Mouse (Mus musculus) CH12.LX (cell line): ENCODE measurements around the gene Gcfc2. TPM values are rescaled to one million over a fixed set of nuclear protein-coding genes. Genes with fewer than 3 reads are reported as not detected.

Experiments
- DNase-seq: peaks from one replicate; pipeline ENCODE4 v3.0.0-alpha.2; 2013; ENCODE audit errors: extremely low read depth
- H3K27ac ChIP-seq: 2 replicates; pipeline ENCODE4 v1.5.1; 2012; ENCODE audit warnings: low read depth, mild to moderate bottlenecking, control low read depth, moderate library complexity; ENCODE audit not compliant: insufficient read depth
- H3K27me3 ChIP-seq: replicated peaks from 2 replicates; pipeline ENCODE3; 2012; ENCODE audit warnings: inconsistent platforms
- H3K36me3 ChIP-seq, 2 experiments: replicated peaks in 1 of 2; 2 replicates each; pipeline versions ENCODE3 to v1.6.1; 2012; ENCODE audit warnings: inconsistent platforms in 1 of 2, low read length in 1 of 2, mild to moderate bottlenecking in 1 of 2, mixed read lengths in 1 of 2, moderate library complexity in 1 of 2; ENCODE audit not compliant: control insufficient read depth in 1 of 2, insufficient read depth in 1 of 2
- H3K4me1 ChIP-seq, 2 experiments: 2 replicates each; pipeline ENCODE4 v1.6.1; 2012; ENCODE audit warnings: inconsistent platforms in 1 of 2, moderate library complexity in 1 of 2; ENCODE audit not compliant: insufficient read depth in 2 of 2, control insufficient read depth in 1 of 2
- H3K4me2 ChIP-seq: 2 replicates; pipeline ENCODE4 v1.6.1; 2012; ENCODE audit warnings: low read depth, mild to moderate bottlenecking, control low read depth; ENCODE audit not compliant: poor library complexity, insufficient read depth, severe bottlenecking
- H3K4me3 ChIP-seq, 3 experiments: fragments of 150-350 bp in 1 of 3; sonication (generic) in 1 of 3; replicated peaks in 1 of 3; 2 replicates each; pipeline versions ENCODE3 to v1.5.1; 2011 to 2012; ENCODE audit warnings: low read depth in 2 of 3, low read length in 2 of 3, mild to moderate bottlenecking in 2 of 3, moderate library complexity in 2 of 3, control low read depth in 1 of 3, improper control_type of control experiment in 1 of 3, inconsistent platforms in 1 of 3, mixed read lengths in 1 of 3; ENCODE audit not compliant: poor library complexity in 1 of 3
- H3K79me2 ChIP-seq: replicated peaks from 2 replicates; pipeline ENCODE4 v1.6.1; 2012; ENCODE audit warnings: mild to moderate bottlenecking, moderate library complexity; ENCODE audit not compliant: control insufficient read depth, poor library complexity, insufficient read depth, severe bottlenecking; ENCODE audit errors: extremely low read depth
- H3K9ac ChIP-seq: 2 replicates; pipeline ENCODE4 v1.6.1; 2012; ENCODE audit warnings: low read depth, mild to moderate bottlenecking, control low read depth, moderate library complexity; ENCODE audit not compliant: insufficient read depth
- H3K9me3 ChIP-seq: replicated peaks from 2 replicates; pipeline ENCODE3; 2012; ENCODE audit warnings: low read length, inconsistent platforms, mixed read lengths
- BHLHE40 ChIP-seq: IDR thresholded peaks from 2 replicates; pipeline ENCODE4 v1.6.1; 2011; ENCODE audit warnings: mild to moderate bottlenecking, low read depth, low read length, improper control_type of control experiment
- CHD1 ChIP-seq: IDR thresholded peaks from 2 replicates; pipeline ENCODE4 v1.6.1; 2012; ENCODE audit warnings: low read depth, low read length, improper control_type of control experiment, inconsistent platforms
- CHD2 ChIP-seq: IDR thresholded peaks from 2 replicates; pipeline ENCODE4 v1.6.1; 2011; ENCODE audit warnings: low read length, improper control_type of control experiment
- CTCF ChIP-seq, 2 experiments: IDR thresholded peaks in 1 of 2; conservative IDR thresholded peaks in 1 of 2; 2 replicates each; pipeline ENCODE4 v1.5.1; 2011 to 2012; ENCODE audit warnings: low read depth in 2 of 2, low read length in 2 of 2, improper control_type of control experiment in 1 of 2, inconsistent platforms in 1 of 2, mild to moderate bottlenecking in 1 of 2, moderate library complexity in 1 of 2
- EP300 ChIP-seq: IDR thresholded peaks from 2 replicates; pipeline ENCODE4 v1.6.1; 2011; ENCODE audit warnings: low read length, improper control_type of control experiment
- ETS1 ChIP-seq: conservative IDR thresholded peaks from 2 replicates; pipeline ENCODE4 v1.6.1; 2012; ENCODE audit warnings: low read depth, mild to moderate bottlenecking, inconsistent platforms, low read length, improper control_type of control experiment, moderate library complexity
- GABPA ChIP-seq: IDR thresholded peaks from 2 replicates; pipeline ENCODE4 v1.6.1; 2012; ENCODE audit warnings: low read depth, low read length, improper control_type of control experiment, inconsistent platforms; ENCODE audit not compliant: insufficient replicate concordance
- IRF4 ChIP-seq: IDR thresholded peaks from 2 replicates; pipeline ENCODE4 v1.6.1; 2014; ENCODE audit warnings: low read depth, mild to moderate bottlenecking, inconsistent platforms, low read length, improper control_type of control experiment
- JUND ChIP-seq: conservative IDR thresholded peaks from 2 replicates; pipeline ENCODE4 v1.6.1; 2011; ENCODE audit warnings: low read depth, low read length, improper control_type of control experiment
- KAT2A ChIP-seq: IDR thresholded peaks from 2 replicates; pipeline ENCODE4 v1.6.1; 2012; ENCODE audit warnings: low read length, improper control_type of control experiment, inconsistent platforms; ENCODE audit not compliant: insufficient replicate concordance
- MAFK ChIP-seq: IDR thresholded peaks from 2 replicates; pipeline ENCODE4 v1.6.1; 2011; ENCODE audit warnings: low read length, improper control_type of control experiment; ENCODE audit not compliant: insufficient replicate concordance
- MEF2A ChIP-seq: IDR thresholded peaks from 2 replicates; pipeline ENCODE4 v1.6.1; 2014; ENCODE audit warnings: low read depth, mild to moderate bottlenecking, inconsistent platforms, low read length, improper control_type of control experiment, borderline replicate concordance
- MYC ChIP-seq: IDR thresholded peaks from 2 replicates; pipeline ENCODE4 v1.6.1; 2011; ENCODE audit warnings: low read depth, mild to moderate bottlenecking, improper control_type of control experiment, low read length
- NELFE ChIP-seq: IDR thresholded peaks from 2 replicates; pipeline ENCODE4 v1.6.1; 2011; ENCODE audit warnings: low read depth, low read length, improper control_type of control experiment
- NRF1 ChIP-seq: IDR thresholded peaks from 2 replicates; pipeline ENCODE4 v1.6.1; 2014; ENCODE audit warnings: low read depth, mild to moderate bottlenecking, inconsistent platforms, low read length, improper control_type of control experiment, moderate library complexity
- POLR2AphosphoS2 ChIP-seq: IDR thresholded peaks from 2 replicates; pipeline ENCODE4 v1.6.1; 2011; ENCODE audit warnings: low read depth, low read length, improper control_type of control experiment
- RAD21 ChIP-seq: IDR thresholded peaks from 2 replicates; pipeline ENCODE4 v1.6.1; 2011; ENCODE audit warnings: low read depth, mild to moderate bottlenecking, low read length, improper control_type of control experiment, moderate library complexity
- RCOR1 ChIP-seq: conservative IDR thresholded peaks from 2 replicates; pipeline ENCODE4 v1.6.1; 2012; ENCODE audit warnings: low read depth, mild to moderate bottlenecking, inconsistent platforms, low read length, improper control_type of control experiment
- SIN3A ChIP-seq: IDR thresholded peaks from 2 replicates; pipeline ENCODE4 v1.6.1; 2012; ENCODE audit warnings: low read length, improper control_type of control experiment, inconsistent platforms
- SMC3 ChIP-seq: IDR thresholded peaks from 2 replicates; pipeline ENCODE4 v1.6.1; 2011; ENCODE audit warnings: low read depth, low read length, improper control_type of control experiment
- TCF12 ChIP-seq: IDR thresholded peaks from 2 replicates; pipeline ENCODE4 v1.6.1; 2014; ENCODE audit warnings: low read depth, mild to moderate bottlenecking, inconsistent platforms, low read length, improper control_type of control experiment
- UBTF ChIP-seq: IDR thresholded peaks from 2 replicates; pipeline ENCODE4 v1.6.1; 2012; ENCODE audit warnings: low read depth, mild to moderate bottlenecking, inconsistent platforms, low read length, improper control_type of control experiment, moderate library complexity
- USF1 ChIP-seq: IDR thresholded peaks from 2 replicates; pipeline ENCODE4 v1.6.1; 2014; ENCODE audit warnings: low read depth, mild to moderate bottlenecking, inconsistent platforms, low read length, improper control_type of control experiment
- USF2 ChIP-seq: conservative IDR thresholded peaks from 2 replicates; pipeline ENCODE4 v1.6.1; 2011; ENCODE audit warnings: low read depth, low read length, improper control_type of control experiment
- ZC3H11A ChIP-seq: IDR thresholded peaks from 2 replicates; pipeline ENCODE4 v1.6.1; 2012; ENCODE audit warnings: low read depth, mild to moderate bottlenecking, inconsistent platforms, low read length, improper control_type of control experiment
- dilution Hi-C: fragments of 300-500 bp; cut with MboI; formaldehyde crosslinking; loops from 2 replicates; pipeline ENCODE4 v1.14.3; 2020; ENCODE audit warnings: low sequenced_read_pairs; ENCODE audit not compliant: extremely low pct_unique_long_range_greater_than_20kb, extremely low pct_ligation_motif_present
- in situ Hi-C: fragments of 300-500 bp; cut with MboI; formaldehyde crosslinking; loops from 3 replicates; pipeline ENCODE4 v1.14.3; 2019; ENCODE audit warnings: low sequenced_read_pairs, low pct_ligation_motif_present, low pct_unique_long_range_greater_than_20kb, mixed read lengths
- polyA plus RNA-seq: library from polyadenylated mRNA; unstranded; fragments of >175 nt; gene quantifications from 2 replicates; pipeline ENCODE4 v1.2.1, GENCODE M21; 2012; ENCODE audit warnings: low read depth; ENCODE audit not compliant: insufficient read length
- total RNA-seq, 2 experiments: library from RNA; depleted of rRNA; stranded (reverse); fragments of 300-350 nt in 1 of 2; fragments of >200 nt in 1 of 2; gene quantifications; 2 replicates each; pipeline ENCODE4 v1.2.3; 2012 to 2014

The Gcfc2 gene
- total and polyA plus RNA-seq, 3 experiments: 11.3 to 15.4 (median 14.6) TPM

DNA sequence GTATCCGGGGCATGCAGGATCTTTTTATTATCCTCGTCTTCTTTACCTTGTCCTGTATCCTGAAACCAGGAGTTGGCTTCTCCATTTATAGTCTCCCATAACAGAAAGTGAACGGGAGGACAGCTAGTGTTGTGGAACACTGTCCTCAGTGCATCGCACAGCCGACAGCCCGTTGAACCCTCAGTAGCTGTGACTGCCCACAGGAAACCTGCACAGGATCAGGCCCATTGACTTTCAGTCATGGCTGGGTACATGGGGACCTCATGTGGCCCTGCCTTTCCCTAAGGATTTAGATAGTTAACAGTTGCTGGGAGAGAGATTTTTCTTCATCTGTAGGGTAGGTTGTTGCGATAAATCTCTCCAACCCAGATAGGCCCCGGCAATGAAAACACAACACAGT lies 49.1 kb downstream of the Gcfc2 start:
- dilution Hi-C loops: no loop called here
- Histone ChIP-seq H3K36me3 (no peaks in the 10 kb centered on the region), H3K79me2 (no peaks in the 10 kb centered on the region), H3K4me1 (peaks cover 0 to 3% of the 10 kb centered on the region in 2 experiments; a peak in 1 of 4 replicates), H3K27ac (no peak overlapping the region), H3K4me2 (no peak overlapping the region), H3K9me3 (no peaks in the 10 kb centered on the region), H3K4me3 (no peak overlapping the region), H3K27me3 (peaks cover 20% of the 10 kb centered on the region), H3K9ac (no peak overlapping the region)
- in situ Hi-C loops: loop anchor here (25.0 kb wide), 1 partner anchor 740 kb away; the partner anchor contains the start of gene Pole4
- TF ChIP-seq MYC (no peak), UBTF (no peak), CHD1 (no peak), BHLHE40 (no peak)
- no peak for DNase-seq

DNA sequence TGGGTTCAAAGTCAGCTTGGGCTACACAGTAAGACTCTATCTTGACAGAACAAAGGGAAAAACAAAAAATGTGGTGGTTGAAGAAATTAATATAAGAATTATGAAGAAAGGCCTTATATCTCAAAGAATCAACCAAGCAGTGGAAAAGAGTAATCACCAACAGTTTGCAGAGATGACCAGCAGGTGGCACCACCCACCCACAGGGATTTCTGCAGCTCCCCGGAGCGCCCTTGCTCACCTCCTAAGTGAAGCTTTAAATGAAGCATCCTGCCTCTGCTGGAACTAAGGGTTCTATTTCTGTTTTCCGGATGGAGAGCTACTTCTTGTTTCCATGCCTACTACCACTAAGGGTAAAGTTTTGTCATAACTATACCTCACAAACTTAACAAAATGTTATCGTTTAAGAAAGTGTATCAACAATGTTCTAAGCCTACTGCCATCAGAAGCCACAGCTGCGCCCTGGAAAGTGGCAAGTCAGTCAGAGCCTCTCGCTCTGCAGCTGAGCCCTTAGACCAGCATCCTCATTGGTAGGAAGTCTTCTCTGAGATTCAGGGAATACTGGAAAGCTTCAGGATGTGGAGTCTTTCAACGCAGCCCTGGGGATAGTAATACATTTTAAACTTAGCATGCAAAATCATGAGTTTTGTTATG lies 52.6 kb downstream of the Gcfc2 start:
- Histone ChIP-seq H3K79me2 (no peaks in the 10 kb centered on the region), H3K27ac (no peak overlapping the region), H3K27me3 (peaks cover 12% of the 10 kb centered on the region), H3K9me3 (peaks cover 4% of the 10 kb centered on the region), H3K36me3 (no peaks in the 10 kb centered on the region), H3K9ac (no peak overlapping the region), H3K4me1 (peaks cover 0 to 3% of the 10 kb centered on the region in 2 experiments; a peak in 1 of 4 replicates), H3K4me3 (no peak overlapping the region), H3K4me2 (no peak overlapping the region)
- dilution Hi-C loops: no loop called here
- DNase-seq: peak; percentile 56
- TF ChIP-seq RAD21 (peak; percentile 85), ZC3H11A (peak; percentile 3; the same call in 1 of the 2 replicates), EP300 (no peak), CTCF (conservative IDR thresholded peaks at IDR 0.05 in 1 of 2, IDR thresholded peaks at IDR 0.05 in 1 of 2; ENCODE audit: low read depth in 2 of 2, low read length in 2 of 2) (peak; percentile 65 to 90), KAT2A (no peak), TCF12 (no peak), CHD1 (no peak), SMC3 (peak; percentile 79), BHLHE40 (no peak)
- in situ Hi-C loops: no loop called here

DNA sequence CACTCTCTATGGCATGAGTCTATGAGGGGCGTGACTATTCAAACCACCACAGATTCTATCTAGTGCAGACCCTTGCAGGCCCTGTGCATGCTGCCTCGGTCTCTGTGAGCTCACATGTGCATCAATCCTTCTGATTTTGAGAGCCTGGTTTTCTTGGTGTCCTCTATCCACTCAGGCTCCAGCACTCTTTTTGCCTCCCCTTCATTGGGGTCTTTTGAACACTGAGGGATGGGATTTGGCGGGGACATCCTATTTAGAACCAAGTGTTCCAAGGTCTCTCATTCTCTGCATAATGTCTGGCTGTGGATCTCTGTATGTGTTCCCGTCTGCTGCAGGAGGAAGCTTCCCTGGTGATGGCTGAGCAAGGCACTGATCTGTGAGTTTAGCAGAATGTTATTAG lies 55.8 kb downstream of the Gcfc2 start:
- Histone ChIP-seq H3K4me3 (no peak overlapping the region), H3K4me2 (no peak overlapping the region), H3K79me2 (no peaks in the 10 kb centered on the region), H3K9ac (no peak overlapping the region), H3K9me3 (peaks cover 8% of the 10 kb centered on the region), H3K4me1 (peaks cover 0 to 1% of the 10 kb centered on the region in 2 experiments; a peak in 1 of 4 replicates), H3K36me3 (no peaks in the 10 kb centered on the region), H3K27me3 (peaks cover 22% of the 10 kb centered on the region), H3K27ac (no peak overlapping the region)
- dilution Hi-C loops: no loop called here
- in situ Hi-C loops: no loop called here
- no peak for DNase-seq
- TF ChIP-seq USF1: no peak
- no peak for TF ChIP-seq RCOR1
- no peak for TF ChIP-seq ZC3H11A
- TF ChIP-seq MAFK: no peak
- no peak for TF ChIP-seq GABPA
- no peak for TF ChIP-seq NELFE
- no peak for TF ChIP-seq POLR2AphosphoS2
- TF ChIP-seq IRF4: no peak
- no peak for TF ChIP-seq CHD2
- TF ChIP-seq BHLHE40: no peak
- TF ChIP-seq JUND: no peak
- TF ChIP-seq NRF1: no peak
- no peak for TF ChIP-seq USF2
- no peak for TF ChIP-seq ETS1
- no peak for TF ChIP-seq RAD21
- no peak for TF ChIP-seq CTCF (conservative IDR thresholded peaks at IDR 0.05 in 1 of 2, IDR thresholded peaks at IDR 0.05 in 1 of 2; ENCODE audit: low read depth in 2 of 2, low read length in 2 of 2)
- no peak for TF ChIP-seq MEF2A
- TF ChIP-seq SIN3A: no peak
